Mouse (Mus musculus) spleen, postnatal 10 days (tissue): ENCODE measurements around the gene Cypt3.

ENCODE experiments used
- DNase-seq, 2 experiments: peaks; one replicate each; pipeline ENCODE4 v3.0.0; 2021 to 2022; ENCODE audit warnings: low spot score in 2 of 2

The Cypt3 gene

DNA sequence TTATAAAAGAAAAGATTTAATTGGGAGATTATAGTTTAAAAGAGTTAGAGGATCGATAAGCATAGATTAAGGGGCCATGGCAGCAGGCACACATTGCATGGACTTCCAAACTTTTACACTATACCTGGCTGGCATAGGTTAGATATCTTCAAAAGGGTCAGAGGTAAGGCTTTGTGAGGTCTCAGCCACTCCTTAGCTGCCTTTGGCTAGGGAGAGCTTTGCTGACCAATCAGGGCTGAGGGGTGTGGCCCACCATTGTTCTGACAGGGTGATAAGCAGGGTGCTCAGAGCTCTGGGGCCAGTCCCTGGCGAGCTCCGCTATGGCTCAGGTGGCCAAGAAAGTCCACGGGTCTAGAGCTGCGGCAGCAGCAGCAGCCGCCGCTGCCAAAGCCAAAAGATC lies at the start of gene Cypt3:
Gene Cypt3 (plus strand): TSS at position 301 of the 400 bp plus-strand sequence.
- DNase-seq = no peak

DNA sequence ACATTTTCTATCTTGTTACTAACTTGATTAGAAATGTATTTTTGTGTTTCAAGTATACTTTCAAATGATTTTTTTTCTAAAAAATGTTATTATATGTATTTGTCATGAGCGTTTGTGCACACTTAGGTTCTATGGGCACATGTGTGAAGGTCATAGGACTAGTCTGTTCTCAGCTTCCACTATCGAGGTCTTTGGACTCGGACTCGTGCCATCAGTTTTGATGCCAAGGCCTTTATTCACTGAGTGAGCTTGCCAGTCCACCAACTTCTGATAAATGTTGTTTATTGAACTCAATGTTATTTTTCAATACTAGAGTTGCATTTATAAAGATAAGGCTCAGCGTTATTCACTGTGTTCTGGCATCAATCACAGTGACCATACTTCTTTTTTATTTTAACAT lies 42.9 kb upstream of the Cypt3 start:
- no peak for DNase-seq

DNA sequence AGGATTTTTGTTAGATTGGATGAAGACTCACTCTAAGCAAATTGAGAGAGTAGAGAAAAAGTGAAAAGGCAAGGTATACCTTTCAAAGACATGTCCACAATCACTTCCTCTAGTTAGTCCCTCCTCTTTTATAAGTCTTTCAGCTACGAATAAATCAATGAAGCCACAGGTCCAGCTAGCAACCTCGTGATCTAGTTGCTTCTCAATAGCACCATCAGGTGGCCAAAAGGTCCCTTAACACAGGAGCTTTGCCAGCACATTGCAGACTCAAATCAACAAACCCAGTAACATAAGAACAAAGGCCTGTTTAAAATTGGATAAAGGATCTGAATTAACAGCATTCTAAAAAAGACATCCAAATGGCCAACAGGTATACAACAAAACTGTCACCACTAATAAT lies 30.0 kb upstream of the Cypt3 start:
- DNase-seq = no peak

- DNase-seq = no peak
Observed at GRCm38 (mm10) chrX:153556634-153557033, 1.8 kb upstream of the Cypt3 start.

DNA sequence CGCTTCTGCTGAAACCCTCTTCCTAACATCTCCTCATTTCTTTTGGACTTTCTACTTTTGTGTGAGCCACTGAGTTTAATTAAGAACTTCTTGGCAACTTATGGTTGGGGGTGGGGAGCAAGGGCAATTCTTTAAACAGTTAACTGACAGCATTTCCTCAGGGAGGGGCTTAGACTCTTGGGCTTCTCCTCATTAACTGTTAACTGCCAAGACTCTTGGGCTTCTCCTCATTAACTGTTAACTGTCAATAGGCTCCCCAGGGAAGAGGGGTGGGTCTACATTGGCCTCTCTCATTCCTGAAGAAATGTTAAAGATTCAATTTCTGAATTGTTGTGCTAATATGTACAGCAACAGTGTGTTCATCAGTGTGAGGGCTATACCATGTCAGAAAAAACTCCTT lies 6.3 kb downstream of the Cypt3 start:
- DNase-seq = no peak

GRCm38 (mm10) chrX:153599583-153599982 lies 41.2 kb downstream of the Cypt3 start:
- no peak for DNase-seq
